Mouse (Mus musculus): ENCODE data around the gene Igf2bp1. TPM values are rescaled to one million over a fixed set of nuclear protein-coding genes. Genes with fewer than 3 reads are reported as not detected.

The Igf2bp1 gene
- polyA plus RNA-seq, 1 experiment from 2014 or later, result 6.2 TPM

- Histone ChIP-seq H3K9ac (ENCODE audit: low read depth, low read length) (peak overlapping the region; percentile 74), H3K9me3 (replicated peaks; ENCODE audit: control insufficient read depth, low read length, poor library complexity, severe bottlenecking) (no peaks in the 10 kb centered on the region), H3K27me3 (ENCODE audit: control insufficient read depth, insufficient read depth, low read depth, low read length) (no peaks in the 10 kb centered on the region), H3K36me3 (ENCODE audit: control insufficient read depth, insufficient read depth, low read length) (no peaks in the 10 kb centered on the region), H3K4me1 (ENCODE audit: control insufficient read depth, insufficient read depth, low read length) (peaks cover 27% of the 10 kb centered on the region), H3K4me3 (ENCODE audit: low read depth, low read length) (peak overlapping the region; percentile 48), H3K4me2 (ENCODE audit: low read length) (peak overlapping the region; percentile 87), H3K27ac (ENCODE audit: low read length) (peak overlapping the region; percentile 79)
- WGBS, result 2% methylated on average over 27 of the region's 32 CpGs
- ATAC-seq, result no peak
Observed at GRCm38 (mm10) chr11:96003969-96004792, 1.6 kb downstream of the Igf2bp1 start.

DNA sequence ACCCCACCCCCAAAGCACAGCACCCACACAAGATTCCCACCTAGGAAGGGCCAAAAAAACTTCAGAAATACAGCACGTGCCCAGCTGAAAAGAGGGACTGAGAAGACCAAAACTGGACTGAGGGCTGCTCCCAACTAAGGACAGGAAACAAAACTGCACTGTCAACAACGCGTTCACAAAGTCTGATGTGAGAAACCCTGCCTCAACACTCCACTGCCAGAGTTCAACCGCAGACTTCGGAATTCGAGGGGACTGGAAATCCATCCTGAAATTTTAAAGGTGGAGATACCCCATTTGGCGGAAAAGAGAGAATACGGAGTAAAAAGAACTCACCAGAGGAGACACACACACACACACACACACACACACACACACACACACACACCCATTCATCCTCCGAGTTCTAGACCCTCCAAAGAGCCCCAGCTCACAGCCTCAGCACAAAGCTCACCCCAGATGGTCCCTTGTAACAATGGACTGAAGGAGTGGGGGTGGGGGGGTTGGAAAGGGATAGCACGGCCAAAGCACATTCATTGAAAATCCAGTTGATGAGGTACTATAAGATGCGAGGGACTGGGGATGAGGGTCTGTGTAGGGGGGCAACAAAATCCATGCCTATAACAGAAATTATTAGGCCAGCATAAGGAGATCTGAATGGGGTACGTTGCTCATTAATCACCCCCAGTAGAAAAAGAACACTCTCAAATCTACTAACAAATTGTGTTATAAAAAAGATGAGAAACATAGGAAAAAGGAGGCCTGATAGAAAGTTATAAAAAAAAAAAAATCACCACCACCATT, 2.4 kb downstream of the Igf2bp1 start:
- Histone ChIP-seq H3K4me1 (ENCODE audit: control insufficient read depth, insufficient read depth, low read length) (peaks cover 27% of the 10 kb centered on the region), H3K4me2 (ENCODE audit: low read length) (peak overlapping the region; percentile 48), H3K27ac (ENCODE audit: low read length) (no peak overlapping the region), H3K27me3 (ENCODE audit: control insufficient read depth, insufficient read depth, low read depth, low read length) (no peaks in the 10 kb centered on the region), H3K36me3 (ENCODE audit: control insufficient read depth, insufficient read depth, low read length) (no peaks in the 10 kb centered on the region), H3K9me3 (replicated peaks; ENCODE audit: control insufficient read depth, low read length, poor library complexity, severe bottlenecking) (no peaks in the 10 kb centered on the region), H3K4me3 (ENCODE audit: low read depth, low read length) (peak overlapping the region; percentile 21), H3K9ac (ENCODE audit: low read depth, low read length) (no peak overlapping the region; the same call in 1 of the 2 replicates)
- WGBS, result 6% methylated on average over 12 of the region's 12 CpGs
- no peak for ATAC-seq

DNA sequence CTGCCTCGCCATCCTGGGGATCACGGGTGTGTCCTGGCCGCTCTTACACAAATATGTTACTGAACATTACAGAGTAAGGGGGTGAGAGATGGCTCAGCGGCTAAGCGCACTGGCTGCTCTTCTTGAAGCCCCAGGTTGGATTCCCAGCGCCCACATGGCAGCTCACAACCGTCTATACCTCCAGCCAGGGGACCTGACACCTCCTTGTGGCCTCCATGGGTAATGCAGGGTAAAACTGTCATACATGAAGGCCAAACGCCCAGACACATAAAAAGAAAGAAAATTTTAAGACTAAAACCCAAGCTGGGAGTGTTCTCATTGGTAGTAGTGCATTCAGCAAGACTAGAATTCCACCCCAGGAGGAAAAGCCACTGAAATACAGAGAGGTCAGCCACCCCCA, 11.6 kb downstream of the Igf2bp1 start:
- WGBS, result 94% methylated on average over 8 of the region's 8 CpGs
- no peaks in the 10 kb centered on the region for H3K27me3 ChIP-seq (ENCODE audit: control insufficient read depth, insufficient read depth, low read depth, low read length)
- H3K27ac ChIP-seq (ENCODE audit: low read length), result no peak overlapping the region
- H3K4me2 ChIP-seq (ENCODE audit: low read length), result no peak overlapping the region
- no peak overlapping the region for H3K4me3 ChIP-seq (ENCODE audit: low read depth, low read length)
- H3K4me1 ChIP-seq (ENCODE audit: control insufficient read depth, insufficient read depth, low read length), result peaks cover 14% of the 10 kb centered on the region
- no peaks in the 10 kb centered on the region for H3K36me3 ChIP-seq (ENCODE audit: control insufficient read depth, insufficient read depth, low read length)
- H3K9ac ChIP-seq (ENCODE audit: low read depth, low read length), result no peak overlapping the region
- ATAC-seq, result no peak
- no peaks in the 10 kb centered on the region for H3K9me3 ChIP-seq (replicated peaks; ENCODE audit: control insufficient read depth, low read length, poor library complexity, severe bottlenecking)

DNA sequence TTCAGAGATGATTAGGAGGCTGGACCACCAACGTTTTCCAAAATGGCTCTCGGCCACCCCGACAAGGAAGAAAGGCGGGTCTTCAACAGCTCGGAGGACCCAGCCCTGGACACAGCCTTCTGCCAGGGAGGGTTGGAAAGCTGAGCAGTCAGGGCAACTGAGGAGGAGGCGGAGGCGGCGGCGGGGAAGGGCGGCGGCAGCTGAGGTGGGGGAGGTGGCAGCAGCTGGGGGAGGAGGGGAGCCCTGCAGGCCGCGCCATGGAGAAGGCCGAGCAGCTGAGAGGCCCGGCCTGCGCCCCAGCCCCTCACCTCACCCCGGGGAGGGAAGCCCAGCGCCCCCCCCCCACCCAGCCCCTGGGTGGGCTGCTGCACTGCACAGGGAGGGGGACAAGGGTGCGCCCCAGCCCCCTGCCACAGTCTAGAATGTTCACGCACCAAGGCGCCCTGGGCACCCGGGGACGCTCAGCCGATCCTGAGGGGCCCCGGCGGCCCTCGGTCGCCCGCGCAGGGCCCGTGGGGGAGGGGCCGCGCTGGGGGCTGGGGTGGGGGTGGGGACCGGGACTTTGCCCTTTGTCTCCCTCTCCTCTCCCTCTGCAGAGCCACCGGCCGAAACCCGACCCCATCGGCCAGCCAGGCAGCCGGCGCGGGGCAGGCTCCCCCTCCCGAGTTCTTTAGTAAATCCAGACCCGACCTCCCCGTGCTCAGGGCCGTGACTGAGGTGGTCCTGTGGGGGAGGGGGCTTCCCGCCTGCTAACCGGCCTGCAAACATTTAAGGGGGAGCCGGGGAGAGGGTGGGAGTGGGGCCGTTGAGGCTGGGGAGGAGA, 14.6 kb downstream of the Igf2bp1 start:
- peak overlapping the region; percentile 77 for H3K27ac ChIP-seq (ENCODE audit: low read length)
- H3K9me3 ChIP-seq (replicated peaks; ENCODE audit: control insufficient read depth, low read length, poor library complexity, severe bottlenecking), result no peaks in the 10 kb centered on the region
- peak overlapping the region; percentile 57 for H3K4me3 ChIP-seq (ENCODE audit: low read depth, low read length)
- H3K27me3 ChIP-seq (ENCODE audit: control insufficient read depth, insufficient read depth, low read depth, low read length), result no peaks in the 10 kb centered on the region
- no peaks in the 10 kb centered on the region for H3K36me3 ChIP-seq (ENCODE audit: control insufficient read depth, insufficient read depth, low read length)
- WGBS, result 5% methylated on average over 27 of the region's 49 CpGs
- peaks cover 14% of the 10 kb centered on the region for H3K4me1 ChIP-seq (ENCODE audit: control insufficient read depth, insufficient read depth, low read length)
- H3K4me2 ChIP-seq (ENCODE audit: low read length), result peak overlapping the region; percentile 88
- ATAC-seq, result peak; percentile 69
- peak overlapping the region; percentile 91 for H3K9ac ChIP-seq (ENCODE audit: low read depth, low read length)

- WGBS, result 21% methylated on average over 4 of the region's 4 CpGs
- Histone ChIP-seq H3K36me3 (ENCODE audit: control insufficient read depth, insufficient read depth, low read length) (no peaks in the 10 kb centered on the region), H3K27ac (ENCODE audit: low read length) (peak overlapping the region; percentile 77), H3K4me1 (ENCODE audit: control insufficient read depth, insufficient read depth, low read length) (peaks cover 14% of the 10 kb centered on the region), H3K9ac (ENCODE audit: low read depth, low read length) (peak overlapping the region; percentile 91), H3K27me3 (ENCODE audit: control insufficient read depth, insufficient read depth, low read depth, low read length) (no peaks in the 10 kb centered on the region), H3K4me3 (ENCODE audit: low read depth, low read length) (peak overlapping the region; percentile 57), H3K4me2 (ENCODE audit: low read length) (peak overlapping the region; percentile 88), H3K9me3 (replicated peaks; ENCODE audit: control insufficient read depth, low read length, poor library complexity, severe bottlenecking) (no peaks in the 10 kb centered on the region)
- ATAC-seq, result no peak
Observed at GRCm38 (mm10) chr11:95990431-95990830, 15.3 kb downstream of the Igf2bp1 start.

- peaks cover 14% of the 10 kb centered on the region for H3K4me1 ChIP-seq (ENCODE audit: control insufficient read depth, insufficient read depth, low read length)
- no peaks in the 10 kb centered on the region for H3K36me3 ChIP-seq (ENCODE audit: control insufficient read depth, insufficient read depth, low read length)
- H3K9me3 ChIP-seq (replicated peaks; ENCODE audit: control insufficient read depth, low read length, poor library complexity, severe bottlenecking), result no peaks in the 10 kb centered on the region
- no peak overlapping the region for H3K27ac ChIP-seq (ENCODE audit: low read length)
- H3K4me3 ChIP-seq (ENCODE audit: low read depth, low read length), result no peak overlapping the region
- H3K9ac ChIP-seq (ENCODE audit: low read depth, low read length), result no peak overlapping the region
- no peaks in the 10 kb centered on the region for H3K27me3 ChIP-seq (ENCODE audit: control insufficient read depth, insufficient read depth, low read depth, low read length)
- no peak for ATAC-seq
- peak overlapping the region; percentile 88; the same call in 1 of the 2 replicates for H3K4me2 ChIP-seq (ENCODE audit: low read length)
- 43% methylated on average over 8 of the region's 8 CpGs for WGBS
Observed at GRCm38 (mm10) chr11:95989864-95990263, 15.9 kb downstream of the Igf2bp1 start.

- no peak overlapping the region for H3K4me2 ChIP-seq (ENCODE audit: low read length)
- H3K4me1 ChIP-seq (ENCODE audit: control insufficient read depth, insufficient read depth, low read length), result peaks cover 14% of the 10 kb centered on the region
- H3K9me3 ChIP-seq (replicated peaks; ENCODE audit: control insufficient read depth, low read length, poor library complexity, severe bottlenecking), result no peaks in the 10 kb centered on the region
- no peaks in the 10 kb centered on the region for H3K27me3 ChIP-seq (ENCODE audit: control insufficient read depth, insufficient read depth, low read depth, low read length)
- no peak overlapping the region for H3K9ac ChIP-seq (ENCODE audit: low read depth, low read length)
- no peak overlapping the region for H3K27ac ChIP-seq (ENCODE audit: low read length)
- ATAC-seq, result no peak
- no peaks in the 10 kb centered on the region for H3K36me3 ChIP-seq (ENCODE audit: control insufficient read depth, insufficient read depth, low read length)
- H3K4me3 ChIP-seq (ENCODE audit: low read depth, low read length), result no peak overlapping the region
- WGBS, result 42% methylated on average over 9 of the region's 9 CpGs
Observed at GRCm38 (mm10) chr11:95988533-95988932, 17.2 kb downstream of the Igf2bp1 start.

- no peaks in the 10 kb centered on the region for H3K27me3 ChIP-seq (ENCODE audit: control insufficient read depth, insufficient read depth, low read depth, low read length)
- H3K4me3 ChIP-seq (ENCODE audit: low read depth, low read length), result no peak overlapping the region
- no peak overlapping the region for H3K9ac ChIP-seq (ENCODE audit: low read depth, low read length)
- no peak overlapping the region for H3K27ac ChIP-seq (ENCODE audit: low read length)
- no peaks in the 10 kb centered on the region for H3K36me3 ChIP-seq (ENCODE audit: control insufficient read depth, insufficient read depth, low read length)
- H3K4me1 ChIP-seq (ENCODE audit: control insufficient read depth, insufficient read depth, low read length), result peaks cover 14% of the 10 kb centered on the region
- no peak for ATAC-seq
- H3K4me2 ChIP-seq (ENCODE audit: low read length), result no peak overlapping the region
- WGBS, result 75% methylated on average over 6 of the region's 6 CpGs
- no peaks in the 10 kb centered on the region for H3K9me3 ChIP-seq (replicated peaks; ENCODE audit: control insufficient read depth, low read length, poor library complexity, severe bottlenecking)
Observed at GRCm38 (mm10) chr11:95987854-95988447, 17.8 kb downstream of the Igf2bp1 start.

All from midbrain, embryonic 16.5 days (tissue).